Mouse (Mus musculus): ENCODE results near the gene Prr7.

Prr7 gene

DNA sequence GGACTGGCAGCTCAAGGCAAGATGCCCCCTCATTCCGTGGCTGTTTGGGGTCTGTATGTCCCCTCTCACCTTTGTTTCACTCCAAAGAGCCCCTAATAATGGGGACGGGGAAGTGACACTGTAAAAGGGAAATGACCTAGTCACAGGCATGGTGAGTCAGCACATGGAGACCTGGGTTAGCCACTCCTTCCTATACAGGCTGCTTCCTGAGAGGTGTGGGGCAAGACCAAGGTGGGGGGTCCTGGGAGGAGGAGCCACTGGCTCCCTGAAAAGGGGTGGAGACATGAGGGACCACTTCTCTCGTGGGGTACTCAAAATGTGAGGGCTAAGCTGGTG, 46.2 kb downstream of the Prr7 start:
- DNase-seq (ENCODE audit: low spot score), result no peak

DNA sequence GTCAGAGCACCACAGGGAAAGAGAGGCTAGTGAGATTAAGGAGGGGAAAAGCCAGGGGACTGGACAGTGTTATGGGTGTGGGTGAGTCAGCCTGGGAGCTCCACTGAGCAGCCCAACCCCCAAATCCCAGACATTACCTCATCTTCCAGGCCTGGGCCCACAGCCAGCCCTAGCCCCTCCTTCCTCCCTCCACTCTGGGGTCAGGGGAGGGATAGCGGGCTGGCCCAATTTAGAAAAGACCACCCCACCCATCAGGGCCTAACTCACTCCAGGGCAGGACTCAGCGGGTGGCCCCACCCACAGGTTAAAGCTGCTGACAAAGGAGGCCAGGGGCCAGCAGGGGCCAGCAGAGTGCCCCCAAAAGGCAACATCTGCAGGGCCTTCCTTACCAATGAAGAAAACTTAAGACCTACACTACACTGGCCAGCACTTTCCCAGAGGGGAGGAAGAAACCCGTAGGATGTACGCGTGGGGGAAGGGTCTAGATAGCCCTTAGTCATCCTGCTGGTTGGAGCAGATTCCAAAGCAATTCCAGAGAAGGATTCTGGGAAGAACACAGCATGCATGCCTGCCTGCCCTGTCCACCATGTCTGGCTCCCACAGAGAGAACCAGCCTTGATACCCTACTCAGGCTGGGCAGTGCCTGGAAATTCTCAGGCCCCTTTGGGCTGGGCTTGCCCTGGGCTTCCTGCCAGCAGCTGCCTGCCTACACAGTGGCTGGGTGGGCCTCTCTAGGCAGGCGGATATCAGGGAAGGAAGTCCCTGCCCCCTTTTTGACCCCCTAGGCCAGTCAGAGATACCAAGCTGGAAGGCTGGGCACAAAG, 46.8 kb downstream of the Prr7 start:
- peak; percentile 77 for DNase-seq (ENCODE audit: low spot score)

DNA sequence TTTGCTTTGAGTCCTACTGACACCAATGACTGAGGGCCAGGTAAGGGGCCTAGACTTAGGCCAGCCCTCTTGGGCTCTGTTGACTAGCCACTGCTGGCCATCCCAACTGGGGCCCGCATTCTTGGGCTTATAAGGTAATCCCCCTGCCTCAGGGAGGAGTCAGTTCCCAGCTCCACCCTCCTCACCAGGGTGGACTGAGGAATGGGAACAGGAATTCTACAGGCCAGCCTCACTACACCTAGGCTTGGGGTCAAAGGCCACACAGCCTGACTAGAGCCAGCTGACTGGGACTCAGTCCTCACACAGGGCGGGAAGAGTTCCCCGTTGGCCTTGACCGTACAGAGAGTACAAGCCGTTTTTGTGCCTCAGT, 47.4 kb downstream of the Prr7 start:
- DNase-seq (ENCODE audit: low spot score), result no peak

DNA sequence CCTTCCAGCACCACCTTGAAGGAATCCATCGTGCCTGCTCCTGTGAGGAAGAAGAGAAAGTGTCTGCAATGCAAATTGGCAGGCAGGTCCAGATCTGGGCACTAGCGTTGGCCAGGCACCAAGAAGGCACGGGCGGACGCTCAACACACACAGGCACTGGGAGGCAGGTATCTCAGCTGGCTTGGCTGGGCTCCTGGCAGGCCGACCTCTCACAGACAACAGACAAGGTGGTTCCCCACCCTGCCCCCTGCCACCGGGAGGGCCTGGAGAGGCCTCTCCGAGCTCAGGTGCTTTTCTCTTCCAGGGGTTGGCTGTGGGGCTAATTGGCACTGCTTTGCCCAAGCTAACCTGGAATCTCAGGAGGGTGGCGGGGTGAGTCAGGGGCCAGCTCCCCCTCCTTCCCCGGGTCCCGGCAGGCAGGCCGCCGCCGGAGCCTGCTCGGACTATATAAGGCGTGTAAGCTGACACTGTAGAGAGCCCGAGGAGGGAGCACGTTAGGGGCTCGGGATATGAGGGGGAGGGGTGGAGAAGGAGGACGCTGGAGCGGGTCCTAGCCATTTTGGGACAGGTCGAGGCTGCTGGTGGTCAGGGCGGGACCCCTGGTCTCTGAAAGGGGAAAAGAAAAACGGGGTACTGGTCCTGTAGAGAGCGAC, 48.4 kb downstream of the Prr7 start:
- DNase-seq (ENCODE audit: low spot score), result peak; percentile 40

DNA sequence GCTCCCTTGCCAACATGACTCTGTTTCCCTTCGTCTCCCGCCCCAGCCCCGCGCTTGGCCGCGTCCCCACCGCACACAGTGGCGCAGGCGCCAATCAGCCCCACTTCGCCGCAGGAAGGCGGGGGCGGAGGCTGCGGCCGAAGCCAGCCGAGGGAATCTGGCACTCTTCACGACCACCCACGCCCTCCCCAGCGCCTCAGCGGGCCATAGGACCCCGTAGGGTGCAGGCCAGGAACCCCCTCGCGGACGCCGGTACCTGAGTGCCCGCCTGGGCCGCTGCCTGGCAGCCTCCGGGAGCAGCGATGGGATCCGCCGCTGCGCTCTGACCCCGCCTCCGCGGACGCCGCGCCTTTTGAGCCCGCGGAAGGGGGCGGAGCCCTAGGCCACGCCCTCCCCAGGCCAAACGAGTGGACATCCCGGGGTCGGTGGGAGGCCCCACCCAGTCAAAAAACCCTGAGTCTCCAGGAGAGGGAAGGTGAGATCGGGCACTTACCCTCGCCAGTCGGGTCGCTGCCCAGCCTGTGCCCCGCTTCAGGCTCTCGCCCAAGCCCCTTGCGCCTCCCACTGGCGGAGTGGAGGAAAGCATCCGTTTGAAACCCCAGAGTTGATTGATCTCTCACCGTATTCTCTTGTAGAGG, 49.2 kb downstream of the Prr7 start, which contains the start of gene Pdlim7:
Gene Pdlim7 (minus strand): TSS at position 566 of the 638 bp plus-strand sequence.
- peak; percentile 97 for DNase-seq (ENCODE audit: low spot score)

DNA sequence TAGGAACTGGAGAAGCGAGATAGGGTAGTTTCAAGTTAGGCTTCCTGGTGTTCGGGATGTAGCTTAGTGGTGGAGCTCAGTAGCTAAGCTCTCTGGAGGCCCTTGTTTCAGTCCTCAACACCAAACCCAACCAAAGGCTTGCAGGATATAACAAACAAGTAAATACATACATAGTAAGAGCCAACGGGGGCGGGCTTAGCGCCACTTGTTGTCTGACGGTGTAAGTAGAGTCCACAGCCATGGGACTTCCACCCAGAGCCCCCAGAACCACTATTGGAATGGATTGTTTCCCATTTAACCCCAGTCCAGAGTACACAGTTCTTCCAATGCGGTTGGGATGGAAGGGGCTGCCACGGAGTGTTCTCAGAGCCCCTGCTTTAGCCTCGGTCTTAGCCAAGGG, 49.8 kb downstream of the Prr7 start:
- no peak for DNase-seq (ENCODE audit: low spot score)

DNA sequence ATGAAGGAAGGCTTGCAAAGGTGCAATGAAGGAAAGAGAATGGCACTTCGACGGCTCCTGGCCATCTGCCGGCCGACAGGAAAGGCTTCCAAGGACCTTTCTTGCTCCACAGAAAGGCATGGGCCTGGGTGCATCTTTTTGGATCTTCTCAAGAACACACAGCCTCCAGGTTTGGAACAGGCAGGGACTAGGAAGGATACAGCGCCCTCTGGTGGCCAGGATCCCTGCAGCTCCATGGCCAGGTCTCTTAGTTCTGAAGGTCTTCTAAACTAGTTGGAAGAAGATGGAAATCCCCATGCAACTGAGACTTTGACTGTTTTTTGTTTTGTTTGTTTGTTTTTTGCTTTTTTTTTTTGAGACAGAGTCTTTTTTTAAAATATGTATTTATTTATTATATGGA, 52.9 kb downstream of the Prr7 start:
- peak; percentile 91 for DNase-seq (ENCODE audit: low spot score)

DNA sequence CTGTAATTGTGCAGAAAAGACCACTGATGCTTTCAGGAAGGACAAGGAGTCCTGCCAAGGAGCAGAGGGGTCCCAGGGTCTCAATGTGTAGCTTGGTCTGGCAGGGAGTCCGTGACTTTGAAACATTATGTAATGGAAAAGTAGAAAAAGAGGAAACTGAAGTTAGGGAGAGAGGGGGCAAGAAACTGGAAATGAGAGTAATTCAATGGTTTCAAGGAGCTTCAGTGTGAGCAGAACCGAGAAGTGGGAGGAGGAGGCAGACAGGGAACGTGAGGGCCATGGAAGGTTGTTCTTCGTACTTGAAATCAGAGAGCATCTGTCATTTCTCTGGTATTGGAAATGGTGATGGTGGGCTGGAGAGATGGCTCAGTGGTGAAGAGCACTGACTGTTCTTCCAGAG, 55.5 kb downstream of the Prr7 start:
- no peak for DNase-seq (ENCODE audit: low spot score)

DNA sequence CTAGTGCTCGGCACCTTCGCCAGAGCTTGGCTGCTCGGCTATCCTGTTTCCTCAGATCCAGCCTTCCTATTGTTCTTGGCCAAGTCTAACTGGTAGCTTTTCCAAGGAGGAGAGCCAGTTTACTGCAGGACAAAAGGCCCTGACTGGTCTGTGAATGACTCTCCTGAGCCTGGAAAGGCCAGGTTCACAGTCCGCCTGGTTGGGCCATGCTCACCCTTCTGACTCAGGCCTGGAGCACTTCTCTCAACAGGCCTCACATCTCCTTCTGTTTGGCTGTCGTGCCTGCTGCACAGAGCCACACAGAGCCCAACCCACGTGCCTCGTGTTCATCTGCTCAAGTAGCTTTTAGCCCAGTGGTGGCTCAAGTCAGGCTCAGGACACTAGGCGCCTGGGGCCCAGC, 58.7 kb downstream of the Prr7 start:
- no peak for DNase-seq (ENCODE audit: low spot score)
